Mouse (Mus musculus): Measurements from ENCODE around the gene Rpap3. TPM values are rescaled to one million over a fixed set of nuclear protein-coding genes. Genes with fewer than 3 reads are reported as not detected.

The Rpap3 gene
- total RNA-seq, 1 experiment: 32.2 TPM

DNA sequence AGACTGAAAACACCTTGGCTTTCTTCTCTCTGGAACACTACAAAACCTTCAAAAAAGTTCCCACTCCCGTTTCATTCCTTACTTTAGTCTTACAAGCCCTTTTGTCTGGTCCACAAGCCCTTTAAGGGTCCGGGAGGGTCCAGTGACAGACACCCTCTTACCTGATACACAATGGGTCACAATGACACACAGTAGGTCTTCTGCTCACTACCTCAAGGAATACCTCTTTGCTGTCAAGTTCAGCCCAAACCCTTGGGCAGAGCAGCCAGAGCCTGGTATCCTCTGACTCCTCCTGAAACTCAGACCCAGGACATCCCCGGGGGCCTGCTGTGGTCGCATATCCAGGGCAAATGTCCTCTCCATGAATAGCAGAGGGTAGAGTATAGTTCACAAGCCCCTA is 43.3 kb upstream of the Rpap3 start:
- no peak for DNase-seq (ENCODE audit: low read depth, low spot score)
- in situ Hi-C loops (cut with MboI; ENCODE audit: low sequenced_read_pairs in 2 of 2, unreplicated experiment in 2 of 2): no loop called here
- no peaks in the 10 kb centered on the region; the same call in 1 of the 2 replicates for H3K36me3 ChIP-seq (ENCODE audit: control insufficient read depth, insufficient read depth, low read length, poor library complexity, severe bottlenecking)
- TF ChIP-seq MAFK (IDR thresholded peaks at IDR 0.05; ENCODE audit: insufficient read depth, low read depth, low read length): no peak
- no peak for TF ChIP-seq HCFC1 (IDR thresholded peaks at IDR 0.05; ENCODE audit: borderline replicate concordance, insufficient read depth, low read length)
- H3K27ac ChIP-seq (ENCODE audit: insufficient read depth, low read depth, low read length, poor library complexity, severe bottlenecking): no peak overlapping the region
- no peaks in the 10 kb centered on the region for H3K9me3 ChIP-seq (ENCODE audit: control insufficient read depth, insufficient read depth, low read depth, low read length)
- peaks cover 0 to 5% of the 10 kb centered on the region in 2 experiments; a peak in 1 of 4 replicates for H3K4me1 ChIP-seq (ENCODE audit: control insufficient read depth in 2 of 2, insufficient read depth in 2 of 2, low read length in 2 of 2, poor library complexity in 1 of 2)
- H3K4me3 ChIP-seq (ENCODE audit: insufficient read depth in 1 of 2, low read depth in 1 of 2, low read length in 2 of 2, poor library complexity in 1 of 2, severe bottlenecking in 1 of 2): no peak overlapping the region
- no peak overlapping the region for H3K9ac ChIP-seq (ENCODE audit: insufficient read depth, low read depth, low read length, poor library complexity, severe bottlenecking)

DNA sequence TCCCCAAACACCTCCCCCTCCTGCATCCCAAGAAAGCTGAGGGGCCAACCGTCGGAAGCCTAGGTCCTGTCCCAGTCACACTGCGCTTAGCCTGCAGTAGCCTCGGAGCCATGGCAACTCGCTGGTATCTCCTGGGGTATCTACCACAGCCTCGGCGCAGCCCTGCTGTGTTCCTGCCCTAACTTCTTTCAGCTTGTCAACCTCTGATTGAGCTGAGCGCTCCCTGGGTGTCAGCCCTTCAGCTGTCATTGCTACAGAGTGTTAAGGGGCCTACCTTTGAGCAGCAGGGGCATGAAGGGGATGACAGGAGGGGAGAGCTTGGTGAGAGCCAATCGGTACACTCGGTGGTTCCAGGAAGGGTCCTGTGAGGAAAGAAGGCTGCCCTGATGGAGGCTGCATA is 42.7 kb upstream of the Rpap3 start:
- in situ Hi-C loops (cut with MboI; ENCODE audit: low sequenced_read_pairs in 2 of 2, unreplicated experiment in 2 of 2): no loop called here
- Histone ChIP-seq H3K4me1 (ENCODE audit: control insufficient read depth in 2 of 2, insufficient read depth in 2 of 2, low read length in 2 of 2, poor library complexity in 1 of 2) (no peaks in the 10 kb centered on the region), H3K4me3 (ENCODE audit: insufficient read depth in 1 of 2, low read depth in 1 of 2, low read length in 2 of 2, poor library complexity in 1 of 2, severe bottlenecking in 1 of 2) (no peak overlapping the region), H3K9ac (ENCODE audit: insufficient read depth, low read depth, low read length, poor library complexity, severe bottlenecking) (no peak overlapping the region), H3K9me3 (ENCODE audit: control insufficient read depth, insufficient read depth, low read depth, low read length) (no peaks in the 10 kb centered on the region), H3K27ac (ENCODE audit: insufficient read depth, low read depth, low read length, poor library complexity, severe bottlenecking) (no peak overlapping the region), H3K36me3 (ENCODE audit: control insufficient read depth, insufficient read depth, low read length, poor library complexity, severe bottlenecking) (no peaks in the 10 kb centered on the region; the same call in 1 of the 2 replicates)
- no peak for DNase-seq (ENCODE audit: low read depth, low spot score)
- TF ChIP-seq ZNF384 (IDR thresholded peaks at IDR 0.05; ENCODE audit: low read depth, low read length) (no peak), MAFK (IDR thresholded peaks at IDR 0.05; ENCODE audit: insufficient read depth, low read depth, low read length) (no peak), CHD2 (IDR thresholded peaks at IDR 0.05; ENCODE audit: low read depth, low read length) (no peak), HCFC1 (IDR thresholded peaks at IDR 0.05; ENCODE audit: borderline replicate concordance, insufficient read depth, low read length) (no peak), ZC3H11A (IDR thresholded peaks at IDR 0.05; ENCODE audit: borderline replicate concordance, low read depth, low read length) (no peak)

GRCm38 (mm10) chr15:97747486-97747885 is 41.9 kb upstream of the Rpap3 start:
- Histone ChIP-seq H3K27ac (ENCODE audit: insufficient read depth, low read depth, low read length, poor library complexity, severe bottlenecking) (no peak overlapping the region), H3K36me3 (ENCODE audit: control insufficient read depth, insufficient read depth, low read length, poor library complexity, severe bottlenecking) (no peaks in the 10 kb centered on the region; the same call in 1 of the 2 replicates), H3K9ac (ENCODE audit: insufficient read depth, low read depth, low read length, poor library complexity, severe bottlenecking) (no peak overlapping the region), H3K4me3 (ENCODE audit: insufficient read depth in 1 of 2, low read depth in 1 of 2, low read length in 2 of 2, poor library complexity in 1 of 2, severe bottlenecking in 1 of 2) (no peak overlapping the region), H3K9me3 (ENCODE audit: control insufficient read depth, insufficient read depth, low read depth, low read length) (no peaks in the 10 kb centered on the region), H3K4me1 (ENCODE audit: control insufficient read depth in 2 of 2, insufficient read depth in 2 of 2, low read length in 2 of 2, poor library complexity in 1 of 2) (no peaks in the 10 kb centered on the region)
- in situ Hi-C loops (cut with MboI; ENCODE audit: low sequenced_read_pairs in 2 of 2, unreplicated experiment in 2 of 2): no loop called here
- TF ChIP-seq CHD2 (IDR thresholded peaks at IDR 0.05; ENCODE audit: low read depth, low read length) (no peak), MAFK (IDR thresholded peaks at IDR 0.05; ENCODE audit: insufficient read depth, low read depth, low read length) (no peak), HCFC1 (IDR thresholded peaks at IDR 0.05; ENCODE audit: borderline replicate concordance, insufficient read depth, low read length) (no peak), ZNF384 (IDR thresholded peaks at IDR 0.05; ENCODE audit: low read depth, low read length) (no peak)
- DNase-seq (ENCODE audit: low read depth, low spot score): no peak

GRCm38 (mm10) chr15:97746748-97747147 is 41.1 kb upstream of the Rpap3 start:
- in situ Hi-C loops (cut with MboI; ENCODE audit: low sequenced_read_pairs in 2 of 2, unreplicated experiment in 2 of 2): no loop called here
- TF ChIP-seq ZNF384 (IDR thresholded peaks at IDR 0.05; ENCODE audit: low read depth, low read length) (no peak), HCFC1 (IDR thresholded peaks at IDR 0.05; ENCODE audit: borderline replicate concordance, insufficient read depth, low read length) (no peak), ZC3H11A (IDR thresholded peaks at IDR 0.05; ENCODE audit: borderline replicate concordance, low read depth, low read length) (no peak), CHD2 (IDR thresholded peaks at IDR 0.05; ENCODE audit: low read depth, low read length) (no peak), MAFK (IDR thresholded peaks at IDR 0.05; ENCODE audit: insufficient read depth, low read depth, low read length) (no peak)

GRCm38 (mm10) chr15:97746278-97746677 is 40.7 kb upstream of the Rpap3 start:
- DNase-seq (ENCODE audit: low read depth, low spot score): no peak
- H3K9ac ChIP-seq (ENCODE audit: insufficient read depth, low read depth, low read length, poor library complexity, severe bottlenecking): no peak overlapping the region
- H3K27ac ChIP-seq (ENCODE audit: insufficient read depth, low read depth, low read length, poor library complexity, severe bottlenecking): no peak overlapping the region
- H3K4me1 ChIP-seq (ENCODE audit: control insufficient read depth in 2 of 2, insufficient read depth in 2 of 2, low read length in 2 of 2, poor library complexity in 1 of 2): no peaks in the 10 kb centered on the region
- TF ChIP-seq ZC3H11A (IDR thresholded peaks at IDR 0.05; ENCODE audit: borderline replicate concordance, low read depth, low read length): no peak
- TF ChIP-seq ZNF384 (IDR thresholded peaks at IDR 0.05; ENCODE audit: low read depth, low read length): no peak
- no peak for TF ChIP-seq MAFK (IDR thresholded peaks at IDR 0.05; ENCODE audit: insufficient read depth, low read depth, low read length)
- TF ChIP-seq HCFC1 (IDR thresholded peaks at IDR 0.05; ENCODE audit: borderline replicate concordance, insufficient read depth, low read length): no peak
- TF ChIP-seq CHD2 (IDR thresholded peaks at IDR 0.05; ENCODE audit: low read depth, low read length): no peak
- no peaks in the 10 kb centered on the region; the same call in 1 of the 2 replicates for H3K36me3 ChIP-seq (ENCODE audit: control insufficient read depth, insufficient read depth, low read length, poor library complexity, severe bottlenecking)
- in situ Hi-C loops (cut with MboI; ENCODE audit: low sequenced_read_pairs in 2 of 2, unreplicated experiment in 2 of 2): no loop called here
- no peak overlapping the region for H3K4me3 ChIP-seq (ENCODE audit: insufficient read depth in 1 of 2, low read depth in 1 of 2, low read length in 2 of 2, poor library complexity in 1 of 2, severe bottlenecking in 1 of 2)
- H3K9me3 ChIP-seq (ENCODE audit: control insufficient read depth, insufficient read depth, low read depth, low read length): no peaks in the 10 kb centered on the region

More at GRCm38 (mm10) chr15:97746748-97747147, 41.1 kb upstream of the Rpap3 start:
- no peak overlapping the region for H3K4me3 ChIP-seq (ENCODE audit: insufficient read depth in 1 of 2, low read depth in 1 of 2, low read length in 2 of 2, poor library complexity in 1 of 2, severe bottlenecking in 1 of 2)
- no peaks in the 10 kb centered on the region; the same call in 1 of the 2 replicates for H3K36me3 ChIP-seq (ENCODE audit: control insufficient read depth, insufficient read depth, low read length, poor library complexity, severe bottlenecking)
- no peaks in the 10 kb centered on the region for H3K4me1 ChIP-seq (ENCODE audit: control insufficient read depth in 2 of 2, insufficient read depth in 2 of 2, low read length in 2 of 2, poor library complexity in 1 of 2)
- no peak overlapping the region for H3K9ac ChIP-seq (ENCODE audit: insufficient read depth, low read depth, low read length, poor library complexity, severe bottlenecking)
- H3K9me3 ChIP-seq (ENCODE audit: control insufficient read depth, insufficient read depth, low read depth, low read length): no peaks in the 10 kb centered on the region
- no peak overlapping the region for H3K27ac ChIP-seq (ENCODE audit: insufficient read depth, low read depth, low read length, poor library complexity, severe bottlenecking)
- no peak for DNase-seq (ENCODE audit: low read depth, low spot score)

Data from ES-E14 (cell line).